Mouse (Mus musculus) splenic B cell, adult 2 months (primary cell): ENCODE results near the gene Gm3182.
"Not testable (repeated sequence)": the region's sequence is repeated elsewhere in the genome, so short reads cannot be mapped to it uniquely, and the experiment has no call there.

Source experiments
- DNase-seq: peaks from one replicate; pipeline ENCODE4 v3.0.0-alpha.2; 2011; ENCODE audit warnings: low read depth, low spot score
- H3K27me3 ChIP-seq: 2 replicates; pipeline ENCODE4 v1.6.1; 2012; ENCODE audit warnings: mild to moderate bottlenecking, low read length, moderate library complexity, mixed read lengths; ENCODE audit not compliant: control insufficient read depth, poor library complexity, insufficient read depth, severe bottlenecking
- H3K36me3 ChIP-seq: 2 replicates; pipeline ENCODE4 v1.6.1; 2012; ENCODE audit warnings: mild to moderate bottlenecking, low read length, moderate library complexity, mixed read lengths; ENCODE audit not compliant: control insufficient read depth, poor library complexity, insufficient read depth, severe bottlenecking

Gm3182 gene

GRCm38 (mm10) chr14:4481445-4481844 is at the start of gene Gm3182:
TSS of gene Gm3182 (plus strand) at chr14:4481745.
- not testable (repeated sequence) for DNase-seq, H3K27me3 ChIP-seq, H3K36me3 ChIP-seq

GRCm38 (mm10) chr14:4499425-4499824 is 17.9 kb downstream of the Gm3182 start:
- DNase-seq, result not testable (repeated sequence)

More at GRCm38 (mm10) chr14:4499425-4499824, 17.9 kb downstream of the Gm3182 start:
- not testable (repeated sequence) for H3K27me3 ChIP-seq, H3K36me3 ChIP-seq
